Mouse (Mus musculus): Measurements from ENCODE around the gene Znrf1. TPM values are rescaled to one million over a fixed set of nuclear protein-coding genes. Genes with fewer than 3 reads are reported as not detected.

The Znrf1 gene
- polyA plus RNA-seq, 1 experiment from 2014 or later: 99.8 TPM

DNA sequence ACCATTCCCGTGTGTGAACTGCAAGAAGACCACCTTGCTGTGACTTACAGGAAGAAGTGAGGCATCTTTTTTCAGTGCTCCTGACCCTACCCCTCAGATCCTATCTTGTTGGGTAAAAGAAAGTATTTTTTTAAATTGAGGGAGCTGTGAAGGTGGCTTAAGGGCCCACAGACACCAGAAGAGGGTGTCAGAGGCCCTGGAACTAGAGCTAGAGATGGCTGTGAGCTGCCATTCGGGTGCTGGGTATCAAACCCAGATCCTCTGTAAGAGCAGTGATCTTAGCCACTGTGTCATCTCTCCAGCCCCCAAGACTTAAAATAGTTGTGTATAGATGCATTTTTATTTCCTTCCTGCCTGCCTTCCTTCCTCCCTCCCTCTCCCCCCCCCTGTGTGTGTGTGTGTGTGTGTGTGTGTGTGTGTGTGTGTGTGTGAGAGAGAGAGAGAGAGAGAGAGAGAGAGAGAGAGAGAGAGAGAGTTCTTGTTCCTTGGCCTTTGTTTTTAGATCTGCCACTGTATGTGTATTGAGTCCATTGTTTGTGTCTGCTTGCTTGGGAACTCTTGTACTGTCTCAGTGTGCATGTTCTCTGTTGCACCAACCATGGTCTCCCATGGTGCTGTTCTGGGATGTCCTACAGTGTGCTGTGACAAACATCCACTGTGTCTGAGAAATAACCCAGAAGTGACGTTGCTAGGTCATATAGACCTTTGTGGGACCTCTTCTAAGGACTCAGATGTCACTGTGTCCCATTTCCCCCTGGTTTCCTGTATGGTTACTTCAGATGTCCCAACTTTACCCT, 58.3 kb downstream of the Znrf1 start:
- H3K9me3 ChIP-seq: no peaks in the 10 kb centered on the region
- no peaks in the 10 kb centered on the region for H3K36me3 ChIP-seq
- 80% methylated on average over 3 of the region's 3 CpGs for WGBS
- H3K4me1 ChIP-seq: peaks cover 45% of the 10 kb centered on the region
- no peaks in the 10 kb centered on the region for H3K27me3 ChIP-seq
- ATAC-seq (replicated peaks): no peak
- no peak overlapping the region for H3K4me3 ChIP-seq
- no peak overlapping the region for H3K9ac ChIP-seq (replicated peaks)
- no peak overlapping the region for H3K4me2 ChIP-seq (replicated peaks)
- H3K27ac ChIP-seq (replicated peaks): no peak overlapping the region

DNA sequence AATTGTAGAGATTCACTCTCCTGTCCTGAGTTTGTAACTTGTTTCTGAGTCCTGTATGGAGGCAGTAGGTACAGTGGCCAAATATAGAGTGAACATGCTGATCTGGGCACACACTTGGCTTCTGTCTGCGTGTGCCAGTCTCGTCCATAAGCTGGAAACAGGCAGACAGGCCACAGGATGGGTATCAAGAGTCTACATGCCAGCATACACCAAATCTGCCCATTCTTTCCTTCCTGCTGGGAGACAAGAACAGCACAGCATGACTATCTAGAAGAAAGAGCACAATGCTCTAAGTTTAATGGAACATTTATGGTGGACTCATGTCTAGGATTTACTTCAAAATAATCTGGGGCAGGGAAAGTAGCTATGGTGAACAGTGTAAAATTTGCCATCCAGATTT, 59.1 kb downstream of the Znrf1 start:
- no peaks in the 10 kb centered on the region for H3K27me3 ChIP-seq
- no peak overlapping the region for H3K9ac ChIP-seq (replicated peaks)
- H3K4me2 ChIP-seq (replicated peaks): no peak overlapping the region
- peaks cover 43% of the 10 kb centered on the region for H3K4me1 ChIP-seq
- H3K9me3 ChIP-seq: no peaks in the 10 kb centered on the region
- 79% methylated on average over 2 of the region's 2 CpGs for WGBS
- H3K4me3 ChIP-seq: no peak overlapping the region
- no peak for ATAC-seq (replicated peaks)
- no peak overlapping the region for H3K27ac ChIP-seq (replicated peaks)
- no peaks in the 10 kb centered on the region for H3K36me3 ChIP-seq

DNA sequence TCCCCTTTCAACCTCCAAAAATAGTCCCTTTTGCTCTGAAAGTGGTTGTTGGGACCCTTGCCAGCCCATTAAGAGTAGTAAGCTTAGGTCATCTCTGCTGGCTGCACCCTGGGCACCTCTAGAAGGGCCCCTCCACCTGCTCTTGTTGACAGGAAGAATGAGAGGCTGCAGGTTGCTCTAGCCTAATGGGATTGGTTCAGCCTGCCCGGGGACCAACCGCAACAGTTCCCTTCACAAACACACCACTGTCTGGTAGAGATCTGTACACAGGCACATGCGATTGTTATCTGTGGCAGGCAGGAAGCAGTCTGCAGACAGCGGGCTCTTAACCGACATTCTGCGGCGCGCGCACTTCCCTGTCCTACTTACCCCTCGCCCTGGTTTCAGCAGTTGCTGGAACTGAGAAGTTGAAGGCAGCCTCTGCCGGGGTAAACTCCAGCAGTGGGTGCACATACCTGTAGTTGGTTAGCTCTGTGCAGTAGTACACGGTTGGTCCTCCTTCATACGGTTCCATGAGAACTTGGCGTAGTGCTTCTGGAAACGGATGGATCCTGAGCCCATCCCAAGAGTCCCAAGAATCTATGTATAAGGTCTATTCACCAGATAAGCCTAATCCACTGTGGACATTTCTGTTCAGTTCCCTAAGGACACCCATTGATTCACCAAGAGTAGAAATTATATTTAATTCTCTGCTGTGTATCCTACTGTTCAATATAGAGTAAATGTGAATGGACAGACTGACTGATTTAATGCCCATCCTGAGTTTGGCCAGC, 60.0 kb downstream of the Znrf1 start:
- no peak overlapping the region for H3K9ac ChIP-seq (replicated peaks)
- no peaks in the 10 kb centered on the region for H3K9me3 ChIP-seq
- H3K4me3 ChIP-seq: no peak overlapping the region
- WGBS: 93% methylated on average over 15 of the region's 15 CpGs
- H3K27me3 ChIP-seq: no peaks in the 10 kb centered on the region
- no peak for ATAC-seq (replicated peaks)
- H3K4me2 ChIP-seq (replicated peaks): no peak overlapping the region
- H3K36me3 ChIP-seq: no peaks in the 10 kb centered on the region
- H3K4me1 ChIP-seq: peaks cover 41% of the 10 kb centered on the region
- H3K27ac ChIP-seq (replicated peaks): no peak overlapping the region

DNA sequence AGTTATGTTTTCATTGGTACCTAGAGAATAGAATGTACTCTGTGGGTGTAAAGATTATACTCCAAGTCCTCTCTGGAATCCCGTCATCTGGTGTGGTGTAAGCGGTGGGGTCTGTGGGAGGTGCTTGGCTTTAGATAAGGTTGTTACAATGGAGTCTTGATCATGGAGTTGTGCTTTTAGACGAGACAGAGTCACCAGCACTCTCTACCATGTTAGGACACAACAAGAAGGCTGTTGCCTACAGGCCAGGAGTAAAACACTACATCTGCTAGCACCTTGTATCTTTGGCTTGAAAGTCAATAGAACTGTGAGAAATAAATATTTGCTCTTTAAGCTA, 60.6 kb downstream of the Znrf1 start:
- Histone ChIP-seq H3K4me1 (peaks cover 41% of the 10 kb centered on the region), H3K27ac (replicated peaks) (no peak overlapping the region), H3K4me3 (no peak overlapping the region), H3K9ac (replicated peaks) (no peak overlapping the region), H3K36me3 (no peaks in the 10 kb centered on the region), H3K4me2 (replicated peaks) (no peak overlapping the region), H3K27me3 (no peaks in the 10 kb centered on the region), H3K9me3 (no peaks in the 10 kb centered on the region)
- no peak for ATAC-seq (replicated peaks)
- WGBS: 75% methylated on average over 3 of the region's 3 CpGs

DNA sequence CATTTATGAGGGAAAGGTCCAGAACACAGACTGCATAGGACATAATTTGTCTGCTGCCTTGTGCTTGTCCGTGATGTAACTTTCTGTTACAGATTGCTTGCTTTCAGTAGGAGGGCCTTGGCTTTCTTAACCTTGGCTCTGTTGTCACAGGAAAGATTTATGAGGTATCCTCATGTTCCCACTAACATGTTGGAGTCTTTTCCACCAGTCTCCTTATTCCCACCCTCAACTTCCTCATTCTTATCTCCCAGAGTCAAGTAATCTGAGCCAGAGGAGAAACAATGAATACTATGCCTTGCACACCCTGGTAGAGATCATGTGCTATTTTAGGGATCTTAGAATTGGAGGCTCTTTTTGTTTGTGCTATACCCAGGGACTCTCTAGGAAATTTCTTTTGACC, 61.4 kb downstream of the Znrf1 start:
- peaks cover 38% of the 10 kb centered on the region for H3K4me1 ChIP-seq
- WGBS: 86% methylated on average over 1 of the region's 1 CpGs

DNA sequence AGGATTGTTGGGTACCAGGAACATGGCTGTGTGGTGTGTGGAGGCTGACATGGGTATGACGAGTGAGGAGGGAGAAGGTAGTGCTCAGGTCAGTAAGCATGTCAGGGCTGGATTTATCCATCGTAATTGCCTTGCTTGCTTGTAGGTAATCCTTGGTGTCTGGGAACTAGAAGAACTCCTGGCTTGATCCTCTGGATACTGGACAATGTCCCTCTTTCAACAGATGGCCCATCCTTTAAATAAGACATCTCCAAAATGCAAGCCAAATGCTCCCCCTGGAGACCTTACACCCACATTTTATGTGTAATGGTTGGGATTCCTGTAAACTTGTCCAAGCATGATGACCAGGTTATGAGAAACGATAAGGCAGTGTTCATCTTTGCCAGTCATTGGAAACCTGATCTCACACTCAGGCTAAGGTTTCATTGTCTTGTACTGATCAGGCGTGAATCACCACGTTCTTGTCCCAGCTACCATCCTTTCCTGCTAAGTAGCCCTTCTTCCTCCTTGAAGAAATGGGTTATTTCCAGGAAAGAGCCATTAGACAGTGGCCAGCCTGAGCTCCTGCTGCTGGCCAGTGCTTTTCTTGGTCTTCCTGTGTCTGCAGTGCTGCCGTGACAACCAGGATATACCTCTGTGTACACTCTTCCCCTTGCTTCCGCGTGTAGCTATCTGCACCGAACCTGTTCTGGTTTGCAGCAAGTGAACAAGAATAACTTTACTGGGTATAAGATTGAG, 64.0 kb downstream of the Znrf1 start:
- WGBS: 82% methylated on average over 9 of the region's 9 CpGs
- Histone ChIP-seq H3K36me3 (no peaks in the 10 kb centered on the region), H3K9me3 (no peaks in the 10 kb centered on the region), H3K27me3 (no peaks in the 10 kb centered on the region), H3K4me2 (replicated peaks) (no peak overlapping the region), H3K27ac (replicated peaks) (no peak overlapping the region), H3K9ac (replicated peaks) (no peak overlapping the region), H3K4me3 (no peak overlapping the region), H3K4me1 (peaks cover 31% of the 10 kb centered on the region)
- no peak for ATAC-seq (replicated peaks)

More for the DNA sequence above, 61.4 kb downstream of the Znrf1 start:
- Histone ChIP-seq H3K4me3 (no peak overlapping the region), H3K9ac (replicated peaks) (no peak overlapping the region), H3K36me3 (no peaks in the 10 kb centered on the region), H3K4me2 (replicated peaks) (no peak overlapping the region), H3K27me3 (no peaks in the 10 kb centered on the region), H3K27ac (replicated peaks) (0 out of 2 replicates have a peak overlapping the region, but pooled peaks have one; percentile 1), H3K9me3 (no peaks in the 10 kb centered on the region)
- ATAC-seq (replicated peaks): no peak

DNA sequence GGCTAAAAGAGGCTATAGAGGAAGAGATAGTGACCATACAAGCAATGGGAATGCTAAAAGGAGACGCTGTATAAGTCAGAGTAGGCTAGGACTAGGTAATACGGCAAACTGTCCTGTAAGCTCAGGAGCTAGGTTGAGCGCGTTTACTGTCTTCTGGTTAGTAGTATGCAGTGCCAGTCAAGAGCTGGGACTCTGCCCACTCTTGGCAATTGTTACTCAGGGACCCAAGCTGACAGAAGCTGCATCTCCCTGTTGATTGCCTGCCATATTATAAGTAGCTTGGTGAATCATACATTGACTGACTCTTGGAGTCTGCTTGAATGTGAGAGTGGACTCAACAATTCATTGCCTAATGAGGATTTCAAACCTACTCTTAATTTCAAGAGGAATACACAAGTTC, 66.2 kb downstream of the Znrf1 start:
- WGBS: 81% methylated on average over 4 of the region's 4 CpGs
- H3K4me1 ChIP-seq: peaks cover 20% of the 10 kb centered on the region; the same call in 1 of the 2 replicates
- H3K27ac ChIP-seq (replicated peaks): peak overlapping the region; percentile 16; the same call in 1 of the 2 replicates
- no peak overlapping the region for H3K4me2 ChIP-seq (replicated peaks)
- ATAC-seq (replicated peaks): no peak
- H3K9ac ChIP-seq (replicated peaks): no peak overlapping the region
- no peaks in the 10 kb centered on the region for H3K36me3 ChIP-seq
- H3K4me3 ChIP-seq: no peak overlapping the region
- no peaks in the 10 kb centered on the region for H3K9me3 ChIP-seq
- no peaks in the 10 kb centered on the region for H3K27me3 ChIP-seq

DNA sequence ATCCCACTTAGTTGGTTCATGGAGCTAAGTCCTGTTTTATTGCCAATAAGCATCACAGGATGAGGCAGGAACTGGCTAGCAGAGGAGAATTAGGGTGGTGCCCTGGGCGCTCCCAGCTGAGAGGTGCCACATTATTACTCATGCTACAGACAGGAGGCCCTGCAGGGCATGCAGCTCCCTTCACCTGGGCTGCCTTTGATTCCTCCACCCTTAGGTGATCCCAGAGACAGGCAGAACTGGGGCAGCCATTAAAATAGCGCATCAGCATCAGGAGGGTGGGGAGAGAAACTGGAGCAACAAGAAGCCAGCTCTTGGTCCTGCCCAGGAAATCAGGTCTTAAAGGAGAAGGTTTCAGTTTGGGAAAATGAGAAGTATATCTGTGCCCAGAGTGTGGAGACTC, 69.1 kb downstream of the Znrf1 start:
- no peak for ATAC-seq (replicated peaks)
- Histone ChIP-seq H3K9me3 (no peaks in the 10 kb centered on the region), H3K4me2 (replicated peaks) (no peak overlapping the region), H3K4me3 (no peak overlapping the region), H3K36me3 (no peaks in the 10 kb centered on the region), H3K9ac (replicated peaks) (no peak overlapping the region), H3K4me1 (peaks cover 20% of the 10 kb centered on the region; the same call in 1 of the 2 replicates), H3K27ac (replicated peaks) (no peak overlapping the region), H3K27me3 (no peaks in the 10 kb centered on the region)
- WGBS: 96% methylated on average over 2 of the region's 2 CpGs

DNA sequence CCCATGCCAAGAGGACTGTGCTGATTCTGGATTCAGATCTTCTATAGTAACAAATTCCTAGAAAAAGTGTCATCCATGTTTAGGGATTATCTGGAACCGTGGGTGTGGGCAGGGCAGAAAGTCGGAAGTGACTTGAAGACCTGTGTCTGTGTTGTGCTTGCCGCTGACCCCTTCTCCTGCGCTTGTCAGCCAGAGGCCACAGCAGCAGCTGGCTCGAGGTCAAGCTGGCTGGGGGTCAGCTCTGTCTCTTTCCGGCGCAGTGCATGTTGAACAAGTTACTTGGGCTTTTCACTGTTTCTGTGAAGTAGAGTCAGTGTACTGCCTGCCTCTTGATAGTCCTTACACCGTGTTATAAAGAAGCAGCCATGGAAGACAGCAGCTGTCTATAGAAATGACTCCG, 71.1 kb downstream of the Znrf1 start:
- Histone ChIP-seq H3K9ac (replicated peaks) (no peak overlapping the region), H3K36me3 (no peaks in the 10 kb centered on the region), H3K27ac (replicated peaks) (no peak overlapping the region), H3K4me1 (peaks cover 18% of the 10 kb centered on the region; the same call in 1 of the 2 replicates), H3K9me3 (no peaks in the 10 kb centered on the region), H3K4me2 (replicated peaks) (no peak overlapping the region), H3K27me3 (no peaks in the 10 kb centered on the region), H3K4me3 (no peak overlapping the region)
- 93% methylated on average over 9 of the region's 9 CpGs for WGBS
- ATAC-seq (replicated peaks): no peak

DNA sequence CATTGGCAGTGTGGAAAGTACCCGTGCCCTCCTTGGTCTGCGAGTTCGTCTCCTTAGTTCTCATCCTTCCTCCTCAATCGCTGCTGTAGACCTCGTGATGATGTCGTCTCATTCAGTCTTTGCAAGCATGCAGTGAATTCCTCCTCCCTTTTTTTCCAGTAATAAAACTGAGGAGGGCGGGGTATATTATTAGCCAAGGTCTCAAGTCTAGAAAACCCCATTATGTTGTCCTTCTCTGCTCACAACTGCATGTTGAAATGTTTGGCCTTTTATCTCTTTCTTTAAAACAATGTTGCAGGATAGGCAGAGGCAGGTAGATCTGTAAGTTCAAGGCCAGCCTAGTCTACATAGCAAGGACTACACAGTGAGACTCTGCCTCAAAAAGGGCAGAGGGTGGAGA, 71.5 kb downstream of the Znrf1 start:
- peaks cover 4% of the 10 kb centered on the region; the same call in 1 of the 2 replicates for H3K36me3 ChIP-seq
- no peaks in the 10 kb centered on the region for H3K27me3 ChIP-seq
- no peaks in the 10 kb centered on the region for H3K9me3 ChIP-seq
- no peak overlapping the region for H3K27ac ChIP-seq (replicated peaks)
- no peak overlapping the region for H3K9ac ChIP-seq (replicated peaks)
- WGBS: 92% methylated on average over 7 of the region's 7 CpGs
- H3K4me3 ChIP-seq: no peak overlapping the region
- peaks cover 14% of the 10 kb centered on the region; the same call in 1 of the 2 replicates for H3K4me1 ChIP-seq
- no peak for ATAC-seq (replicated peaks)
- no peak overlapping the region for H3K4me2 ChIP-seq (replicated peaks)

DNA sequence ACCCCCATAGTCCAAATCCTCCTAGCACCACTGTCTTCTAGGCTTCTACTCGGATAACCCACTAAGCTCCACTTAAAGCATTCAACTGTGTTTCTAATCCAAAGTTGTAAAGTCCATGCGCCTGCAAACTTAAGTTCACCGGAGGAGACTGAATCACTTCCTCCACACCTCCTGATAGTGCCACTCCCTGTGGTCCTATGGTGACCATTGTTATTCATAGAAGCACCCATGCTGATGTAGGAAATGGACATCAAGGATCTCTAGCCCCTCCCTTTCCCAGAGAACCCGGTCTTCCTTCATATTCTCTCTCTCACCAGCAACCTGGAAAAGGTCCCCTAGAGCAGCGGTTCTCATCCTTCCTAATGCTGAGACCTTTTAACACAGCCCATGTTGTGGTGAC, 77.3 kb downstream of the Znrf1 start:
- 87% methylated on average over 5 of the region's 5 CpGs for WGBS
- Histone ChIP-seq H3K9ac (replicated peaks) (no peak overlapping the region), H3K27me3 (no peaks in the 10 kb centered on the region), H3K36me3 (peaks cover 6% of the 10 kb centered on the region; the same call in 1 of the 2 replicates), H3K4me1 (peaks cover 2% of the 10 kb centered on the region; the same call in 1 of the 2 replicates), H3K27ac (replicated peaks) (no peak overlapping the region), H3K4me2 (replicated peaks) (no peak overlapping the region), H3K4me3 (no peak overlapping the region), H3K9me3 (no peaks in the 10 kb centered on the region)
- no peak for ATAC-seq (replicated peaks)

All from forebrain, embryonic 15.5 days (tissue).